Mouse (Mus musculus) heart, postnatal 0 days (tissue): ENCODE results near the gene Lmnb2. TPM values are rescaled to one million over a fixed set of nuclear protein-coding genes. Genes with fewer than 3 reads are reported as not detected.

Experiments used
- ATAC-seq: fragments of 200-750 bp; cut with Nextera tagmentation; 2 replicates; pipeline ENCODE4 v1.8.0; 2017; ENCODE audit warnings: low read depth, moderate number of reproducible peaks, moderate library complexity; ENCODE audit not compliant: insufficient read depth
- DNase-seq: peaks from one replicate; pipeline ENCODE4 v3.0.0-alpha.2; 2016; ENCODE audit warnings: low spot score
- H3K27ac ChIP-seq: fragments of 300-500 bp; sonication (generic); 2 replicates; pipeline ENCODE4 v1.5.1; 2014; ENCODE audit warnings: low read depth, mild to moderate bottlenecking
- H3K27me3 ChIP-seq: fragments of 300-500 bp; sonication (generic); 2 replicates; pipeline ENCODE4 v1.6.1; 2014; ENCODE audit warnings: low read length, mixed read lengths; ENCODE audit not compliant: control insufficient read depth, insufficient read depth
- H3K36me3 ChIP-seq: fragments of 300-500 bp; sonication (generic); replicated peaks from 2 replicates; pipeline ENCODE4 v1.6.1; 2014; ENCODE audit warnings: low read length, mixed read lengths; ENCODE audit not compliant: control insufficient read depth, insufficient read depth
- H3K4me1 ChIP-seq: fragments of 300-500 bp; sonication (generic); 2 replicates; pipeline ENCODE4 v1.6.1; 2014; ENCODE audit warnings: antibody characterized with exemption; ENCODE audit not compliant: control insufficient read depth, insufficient read depth
- H3K4me2 ChIP-seq: fragments of 300-500 bp; sonication (generic); 2 replicates; pipeline ENCODE4 v1.6.1; 2014; ENCODE audit warnings: low read depth, mild to moderate bottlenecking, low read length, moderate library complexity
- H3K4me3 ChIP-seq: fragments of 300-500 bp; sonication (generic); 2 replicates; pipeline ENCODE4 v1.5.1; 2014; ENCODE audit warnings: low read depth, low read length
- H3K9ac ChIP-seq: fragments of 300-500 bp; sonication (generic); replicated peaks from 2 replicates; pipeline ENCODE4 v1.6.1; 2014; ENCODE audit warnings: low read depth, low read length, mixed read lengths
- H3K9me3 ChIP-seq: fragments of 300-500 bp; sonication (generic); replicated peaks from 2 replicates; pipeline ENCODE4 v1.6.1; 2016; ENCODE audit warnings: low read length; ENCODE audit not compliant: control insufficient read depth
- CTCF ChIP-seq: IDR thresholded peaks from 2 replicates; pipeline ENCODE4 v1.5.1; 2016; ENCODE audit warnings: antibody characterized with exemption, control low read depth, low read depth
- EP300 ChIP-seq: IDR thresholded peaks from 2 replicates; pipeline ENCODE4 v1.6.1; 2016; ENCODE audit warnings: antibody characterized with exemption, low read depth
- WGBS: fragments of 180-500 bp; shearing (Covaris S2); extraction: QIAGEN DNeasy Blood & Tissue Kit; methylation state at CpG from one replicate; pipeline ENCODE4 v1.1.7; 2014; 5-methylcytosine and 5-hydroxymethylcytosine counted together
- polyA plus RNA-seq: library from polyadenylated mRNA; unstranded; fragments of >200 nt; fragmentation: Nextera tagmentation; extraction: Ambion mirVana; gene quantifications from 2 replicates; pipeline ENCODE4 v1.2.1, GENCODE M21; 2015
- total RNA-seq: library from RNA; depleted of rRNA; stranded (reverse); fragments of >200 nt; gene quantifications from 2 replicates; pipeline ENCODE4 v1.2.3, GENCODE M21; 2014; ENCODE audit warnings: low replicate concordance

The Lmnb2 gene
- total and polyA plus RNA-seq, 2 experiments from 2014 or later = 9.1 to 13.9 TPM

DNA sequence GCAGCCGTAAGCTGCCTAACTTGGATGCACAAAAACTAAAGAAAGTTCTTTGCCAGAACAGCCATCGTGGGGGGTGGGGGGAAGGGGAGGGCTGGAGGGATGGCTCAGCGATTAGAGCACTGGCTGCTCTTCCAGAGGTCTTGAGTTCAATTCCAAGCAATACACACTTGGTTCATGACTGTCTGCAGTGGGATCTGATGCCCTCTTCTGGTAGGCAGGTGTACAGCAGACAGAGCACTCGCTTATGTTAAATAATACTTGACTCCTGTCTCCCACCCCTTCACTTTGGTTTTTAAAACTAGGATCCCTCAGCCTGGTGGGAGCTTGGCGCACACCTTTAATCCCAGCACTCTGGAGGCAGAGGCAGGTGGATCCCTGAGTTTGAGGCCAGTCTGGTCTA is 42.0 kb downstream of the Lmnb2 start:
- Histone ChIP-seq H3K27me3 (no peaks in the 10 kb centered on the region), H3K4me3 (no peak overlapping the region), H3K27ac (no peak overlapping the region), H3K9ac (no peak overlapping the region), H3K4me1 (peaks cover 8% of the 10 kb centered on the region), H3K4me2 (no peak overlapping the region), H3K36me3 (no peaks in the 10 kb centered on the region), H3K9me3 (no peaks in the 10 kb centered on the region)
- WGBS = 29% methylated on average over 5 of the region's 5 CpGs
- ATAC-seq = no peak
- peak; percentile 39 for DNase-seq
- TF ChIP-seq EP300 = no peak
- peak; percentile 80 for TF ChIP-seq CTCF

DNA sequence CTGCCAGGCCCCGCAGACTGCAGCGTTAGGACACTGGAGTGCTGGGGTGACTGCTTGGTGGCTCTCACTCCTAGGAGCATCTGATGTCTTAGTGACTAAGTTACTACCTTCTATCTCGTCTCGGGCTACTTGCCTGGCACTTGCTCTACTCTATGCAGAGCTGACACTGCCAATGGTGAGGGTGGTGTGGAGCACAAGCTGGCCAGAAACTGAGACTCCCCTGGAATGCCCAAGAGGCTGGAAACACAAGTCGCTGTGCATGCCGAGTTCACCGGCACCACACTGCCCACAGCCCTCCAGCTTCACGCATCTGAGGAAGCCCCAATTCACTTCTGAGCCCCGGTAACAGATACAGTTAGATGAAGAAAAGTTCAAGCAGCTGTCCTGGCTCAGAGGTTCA is 44.0 kb downstream of the Lmnb2 start:
- WGBS = 75% methylated on average over 9 of the region's 9 CpGs
- TF ChIP-seq CTCF (no peak), EP300 (no peak)
- Histone ChIP-seq H3K9ac (no peak overlapping the region), H3K9me3 (no peaks in the 10 kb centered on the region), H3K4me1 (peaks cover 8% of the 10 kb centered on the region), H3K27me3 (no peaks in the 10 kb centered on the region), H3K27ac (no peak overlapping the region), H3K36me3 (no peaks in the 10 kb centered on the region), H3K4me3 (no peak overlapping the region), H3K4me2 (no peak overlapping the region)
- ATAC-seq (no peak), DNase-seq (no peak)

DNA sequence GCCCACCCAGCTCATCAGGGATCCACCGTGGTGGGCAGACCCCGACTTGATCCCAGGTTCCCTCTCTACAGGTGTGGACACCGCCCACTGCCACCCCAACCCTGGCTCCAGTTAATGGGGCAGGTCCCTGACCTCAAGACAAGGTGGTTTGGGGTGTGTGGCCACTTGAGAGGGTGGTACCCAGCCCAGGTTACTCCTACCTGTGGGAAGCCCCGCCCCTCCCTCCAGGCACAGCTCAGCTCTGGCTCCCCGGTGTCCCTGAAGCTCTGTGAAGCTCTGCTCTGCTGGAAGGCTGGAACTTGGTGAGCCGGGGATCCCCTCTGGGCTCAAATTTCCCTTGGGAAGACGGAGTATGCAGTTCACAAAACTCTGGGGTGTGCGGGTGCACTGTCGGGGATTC is 46.5 kb downstream of the Lmnb2 start, which contains the start of gene Tmprss9:
Tmprss9 (plus strand) TSS at position 268 of the 400 bp plus-strand sequence.
- H3K4me1 ChIP-seq = peaks cover 1% of the 10 kb centered on the region; the same call in 1 of the 2 replicates
- no peaks in the 10 kb centered on the region for H3K9me3 ChIP-seq
- no peak for TF ChIP-seq EP300
- no peak for TF ChIP-seq CTCF
- WGBS = 38% methylated on average over 9 of the region's 9 CpGs
- H3K36me3 ChIP-seq = peaks cover 22% of the 10 kb centered on the region
- no peaks in the 10 kb centered on the region for H3K27me3 ChIP-seq
- DNase-seq = no peak
- H3K4me2 ChIP-seq = no peak within 1 kb of the TSS
- H3K27ac ChIP-seq = no peak within 1 kb of the TSS
- H3K9ac ChIP-seq = no peak within 1 kb of the TSS
- H3K4me3 ChIP-seq = no peak within 1 kb of the TSS
- no peak for ATAC-seq

DNA sequence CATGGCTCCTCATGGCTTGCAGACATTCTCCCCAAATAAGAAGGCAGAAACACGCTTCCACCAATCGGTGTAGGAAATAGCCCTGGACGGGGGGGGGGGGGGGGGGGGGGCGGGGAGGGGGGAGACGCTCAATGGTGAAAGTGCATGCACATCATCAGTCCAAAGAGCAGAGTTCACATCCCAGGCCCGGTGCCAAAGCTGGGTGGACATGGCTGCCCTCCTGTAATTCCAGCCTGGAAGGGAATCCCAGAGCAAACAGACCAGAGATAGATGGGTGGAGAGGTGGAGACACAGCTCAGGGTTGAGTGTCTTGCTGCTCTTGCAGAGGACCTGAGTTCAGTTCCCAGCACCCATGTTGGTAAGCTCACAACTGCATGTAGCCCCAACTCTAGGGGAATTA is 47.1 kb downstream of the Lmnb2 start:
- no peaks in the 10 kb centered on the region for H3K9me3 ChIP-seq
- H3K9ac ChIP-seq = no peak overlapping the region
- WGBS = 82% methylated on average over 4 of the region's 6 CpGs
- TF ChIP-seq EP300 (no peak), CTCF (no peak)
- no peaks in the 10 kb centered on the region for H3K27me3 ChIP-seq
- ATAC-seq (no peak), DNase-seq (no peak)
- H3K27ac ChIP-seq = no peak overlapping the region
- peaks cover 26% of the 10 kb centered on the region for H3K36me3 ChIP-seq
- H3K4me2 ChIP-seq = no peak overlapping the region
- no peak overlapping the region for H3K4me3 ChIP-seq
- no peaks in the 10 kb centered on the region for H3K4me1 ChIP-seq

DNA sequence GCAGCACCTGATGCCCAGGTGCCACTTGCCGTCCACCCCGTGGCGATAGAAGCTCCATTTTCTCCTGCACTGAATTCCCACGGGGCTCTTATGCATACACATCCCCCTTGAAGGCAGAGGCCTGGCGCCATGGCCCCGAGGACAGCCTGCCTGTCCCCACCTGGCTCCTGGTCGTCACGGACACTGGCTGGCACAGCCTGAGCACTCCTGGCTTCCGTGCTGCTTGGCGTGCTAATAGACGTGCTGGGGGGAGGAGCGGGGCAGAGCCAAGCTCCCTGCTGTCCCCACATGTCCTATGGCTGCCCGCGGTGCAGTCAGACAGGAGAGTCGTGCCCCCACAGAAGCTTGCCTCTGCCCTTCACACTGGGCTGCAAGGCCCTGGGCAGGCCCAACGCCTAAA is 53.6 kb downstream of the Lmnb2 start:
- 85% methylated on average over 16 of the region's 16 CpGs for WGBS
- H3K27me3 ChIP-seq = no peaks in the 10 kb centered on the region
- ATAC-seq = no peak
- TF ChIP-seq CTCF (no peak), EP300 (no peak)
- no peak overlapping the region for H3K9ac ChIP-seq
- H3K4me2 ChIP-seq = no peak overlapping the region
- no peak overlapping the region for H3K27ac ChIP-seq
- no peak overlapping the region for H3K4me3 ChIP-seq
- no peaks in the 10 kb centered on the region for H3K9me3 ChIP-seq
- H3K36me3 ChIP-seq = peaks cover 58% of the 10 kb centered on the region
- no peaks in the 10 kb centered on the region for H3K4me1 ChIP-seq
- DNase-seq = no peak

DNA sequence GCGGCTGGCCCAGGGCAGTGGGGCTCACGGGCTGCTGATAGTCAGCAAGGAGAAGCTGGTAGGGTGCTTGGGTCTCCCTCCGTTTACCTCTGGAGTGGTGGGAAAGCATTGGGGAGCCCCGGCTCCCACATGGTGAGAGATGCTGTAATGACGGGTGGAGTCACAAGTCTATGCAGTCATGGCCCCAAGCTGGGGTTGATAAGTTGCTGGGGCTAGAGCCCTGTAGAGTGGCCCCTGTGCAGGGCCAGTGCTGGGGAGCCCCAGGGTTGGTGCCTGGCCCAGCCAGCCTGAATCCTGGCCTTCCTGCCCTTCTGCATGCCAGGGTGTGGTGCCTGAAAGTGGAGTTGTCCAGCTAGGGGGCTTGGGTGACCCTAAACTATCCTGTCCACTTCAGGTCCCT is 55.7 kb downstream of the Lmnb2 start:
- no peak for DNase-seq
- Histone ChIP-seq H3K4me3 (no peak overlapping the region), H3K4me1 (no peaks in the 10 kb centered on the region)

More for the DNA sequence above, 55.7 kb downstream of the Lmnb2 start:
- H3K36me3 ChIP-seq = peaks cover 44% of the 10 kb centered on the region
- no peak overlapping the region for H3K27ac ChIP-seq
- ATAC-seq = no peak
- H3K4me2 ChIP-seq = no peak overlapping the region
- no peaks in the 10 kb centered on the region for H3K27me3 ChIP-seq
- WGBS = 92% methylated on average over 5 of the region's 5 CpGs
- no peak for TF ChIP-seq CTCF
- no peak for TF ChIP-seq EP300
- no peaks in the 10 kb centered on the region for H3K9me3 ChIP-seq
- no peak overlapping the region for H3K9ac ChIP-seq
